Mouse (Mus musculus) kidney, postnatal 4 days (tissue): Measurements from ENCODE around the gene Dnah8.

Source experiments
- DNase-seq, 2 experiments: peaks; one replicate each; pipeline ENCODE4 v3.0.0; 2021; ENCODE audit warnings: mixed read lengths in 2 of 2

Gene Dnah8

GRCm38 (mm10) chr17:30825731-30826304 is 201.7 kb downstream of the Dnah8 start:
- no peak for DNase-seq

- no peak for DNase-seq
Observed at GRCm38 (mm10) chr17:30831170-30831569, 207.0 kb downstream of the Dnah8 start.

- DNase-seq: no peak
Observed at GRCm38 (mm10) chr17:30835419-30835818, 211.3 kb downstream of the Dnah8 start.

- no peak for DNase-seq
Observed at GRCm38 (mm10) chr17:30837031-30837430, 212.9 kb downstream of the Dnah8 start.

GRCm38 (mm10) chr17:30840046-30840445 is 215.9 kb downstream of the Dnah8 start:
- no peak for DNase-seq

GRCm38 (mm10) chr17:30842312-30842711 is 218.2 kb downstream of the Dnah8 start:
- DNase-seq: no peak

GRCm38 (mm10) chr17:30844321-30844791 is 220.2 kb downstream of the Dnah8 start:
- DNase-seq: peak; percentile 59 to 71

GRCm38 (mm10) chr17:30847498-30847897 is 223.3 kb downstream of the Dnah8 start:
- DNase-seq: no peak

GRCm38 (mm10) chr17:30848086-30848485 is 223.9 kb downstream of the Dnah8 start:
- DNase-seq: no peak

- no peak for DNase-seq
Observed at GRCm38 (mm10) chr17:30848804-30849203, 224.7 kb downstream of the Dnah8 start.

- DNase-seq: no peak
Observed at GRCm38 (mm10) chr17:30849813-30850212, 225.7 kb downstream of the Dnah8 start.

GRCm38 (mm10) chr17:30852345-30852744 is 228.2 kb downstream of the Dnah8 start:
- DNase-seq: no peak

- no peak for DNase-seq
Observed at GRCm38 (mm10) chr17:30857347-30857746, 233.2 kb downstream of the Dnah8 start.

- peak; percentile 58 to 62 for DNase-seq
Observed at GRCm38 (mm10) chr17:30858586-30859259, 234.6 kb downstream of the Dnah8 start.

- no peak for DNase-seq
Observed at GRCm38 (mm10) chr17:30859989-30860585, 235.9 kb downstream of the Dnah8 start.

- DNase-seq: no peak
Observed at GRCm38 (mm10) chr17:30860606-30861005, 236.5 kb downstream of the Dnah8 start.

GRCm38 (mm10) chr17:30866281-30866680 is 242.1 kb downstream of the Dnah8 start:
- no peak for DNase-seq

GRCm38 (mm10) chr17:30866966-30867365 is 242.8 kb downstream of the Dnah8 start:
- peak; percentile 38 to 57 for DNase-seq

GRCm38 (mm10) chr17:30871040-30871439 is 246.9 kb downstream of the Dnah8 start:
- DNase-seq: peak in 1 of 2 experiments; percentile 32

GRCm38 (mm10) chr17:30874276-30874675 is 250.1 kb downstream of the Dnah8 start:
- DNase-seq: no peak

- DNase-seq: no peak
Observed at GRCm38 (mm10) chr17:30877456-30877855, 253.3 kb downstream of the Dnah8 start.

- DNase-seq: no peak
Observed at GRCm38 (mm10) chr17:30878626-30879025, 254.5 kb downstream of the Dnah8 start.

- DNase-seq: no peak
Observed at GRCm38 (mm10) chr17:30880391-30880790, 256.2 kb downstream of the Dnah8 start.

- DNase-seq: no peak
Observed at GRCm38 (mm10) chr17:30881001-30881400, 256.8 kb downstream of the Dnah8 start.
